Mouse (Mus musculus): ENCODE data around the gene Gpatch8.

Gene Gpatch8

GRCm38 (mm10) chr11:102435754-102436470 lies 120.3 kb downstream of the Gpatch8 start:
- DNase-seq (ENCODE audit: low read depth, low spot score), result no peak

DNA sequence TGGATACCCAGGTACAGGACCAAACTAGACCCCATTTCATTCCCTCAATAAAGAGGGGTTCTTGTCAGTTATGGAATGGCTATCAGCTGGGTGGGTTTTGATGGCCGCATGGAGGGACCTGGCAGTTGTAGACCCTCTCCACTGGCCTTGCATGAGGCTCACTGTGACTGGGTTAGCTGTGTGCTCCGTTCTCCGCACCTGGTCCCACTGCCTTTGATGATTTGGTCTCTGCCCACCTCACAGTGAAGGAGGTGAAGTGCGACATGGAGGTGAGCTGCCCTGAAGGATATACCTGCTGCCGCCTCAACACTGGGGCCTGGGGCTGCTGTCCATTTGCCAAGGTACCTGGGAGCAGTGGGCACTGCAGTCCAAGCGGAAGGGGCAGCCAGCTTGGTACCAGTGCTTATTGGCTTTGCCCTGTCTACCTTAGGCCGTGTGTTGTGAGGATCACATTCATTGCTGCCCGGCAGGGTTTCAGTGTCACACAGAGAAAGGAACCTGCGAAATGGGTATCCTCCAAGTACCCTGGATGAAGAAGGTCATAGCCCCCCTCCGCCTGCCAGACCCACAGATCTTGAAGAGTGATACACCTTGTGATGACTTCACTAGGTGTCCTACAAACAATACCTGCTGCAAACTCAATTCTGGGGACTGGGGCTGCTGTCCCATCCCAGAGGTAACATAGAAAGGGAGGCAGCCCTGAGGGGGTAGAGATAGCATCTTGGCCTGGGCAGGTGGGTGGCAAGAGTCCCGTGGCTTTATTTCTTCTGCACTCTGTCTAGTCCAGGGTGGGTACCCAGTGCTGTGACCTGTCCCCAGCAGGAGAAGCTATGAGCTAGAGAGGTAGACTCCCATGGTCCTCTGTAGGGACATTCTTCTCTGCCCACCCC lies 121.1 kb downstream of the Gpatch8 start:
- DNase-seq (ENCODE audit: low read depth, low spot score), result no peak

- peak; percentile 94 for DNase-seq (ENCODE audit: low read depth, low spot score)
These were observed 121.8 kb downstream of the Gpatch8 start for GRCm38 (mm10) chr11:102434406-102434805.

DNA sequence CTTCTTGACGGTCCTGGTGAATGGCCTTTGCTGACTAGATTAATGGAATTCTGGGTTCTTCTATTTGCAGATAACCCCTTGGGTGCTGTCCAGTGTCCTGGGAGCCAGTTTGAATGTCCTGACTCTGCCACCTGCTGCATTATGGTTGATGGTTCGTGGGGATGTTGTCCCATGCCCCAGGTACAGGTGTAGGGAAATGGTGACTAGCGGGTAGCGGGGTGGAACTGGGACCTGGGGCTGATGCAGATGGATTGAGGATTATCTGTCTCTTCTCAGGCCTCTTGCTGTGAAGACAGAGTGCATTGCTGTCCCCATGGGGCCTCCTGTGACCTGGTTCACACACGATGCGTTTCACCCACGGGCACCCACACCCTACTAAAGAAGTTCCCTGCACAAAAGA lies 122.3 kb downstream of the Gpatch8 start:
- no peak for DNase-seq (ENCODE audit: low read depth, low spot score)

GRCm38 (mm10) chr11:102432896-102433295 lies 123.3 kb downstream of the Gpatch8 start:
- peak; percentile 77 for DNase-seq (ENCODE audit: low read depth, low spot score)

DNA sequence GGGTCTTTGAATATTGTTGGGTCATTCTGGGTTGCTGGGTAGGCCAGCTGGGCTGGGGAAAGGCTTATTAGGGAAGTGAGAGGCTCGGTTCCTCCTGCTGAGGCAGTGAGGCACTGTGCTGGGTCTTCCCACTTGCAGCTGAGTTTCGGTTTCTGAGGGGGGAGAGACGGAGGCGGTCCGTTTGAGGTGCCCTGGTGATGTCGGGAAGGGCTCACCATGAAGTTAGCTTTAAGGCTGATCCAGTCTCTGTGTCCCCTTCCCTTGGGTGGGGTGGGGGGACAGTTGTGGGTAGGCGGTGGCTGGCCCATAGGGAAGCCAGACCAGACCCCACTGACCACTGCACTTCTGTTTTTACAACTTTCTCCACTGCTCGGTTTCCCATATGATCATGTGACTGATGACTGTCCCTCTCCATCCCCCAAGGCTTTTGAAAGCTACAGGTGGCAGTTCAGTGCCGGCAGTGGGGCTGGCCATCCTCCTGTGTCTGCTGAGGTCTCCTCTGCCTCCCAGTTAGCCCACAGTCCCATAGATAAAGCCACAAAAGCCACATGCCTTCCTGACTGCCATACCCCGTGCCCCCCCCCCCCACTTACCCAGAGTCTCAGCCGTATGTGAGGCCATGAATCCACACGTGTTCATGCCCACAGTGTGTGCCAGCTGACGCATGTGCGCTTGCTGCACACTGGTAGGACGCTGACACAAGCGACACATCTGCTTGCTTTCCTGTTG lies 123.9 kb downstream of the Gpatch8 start:
- DNase-seq (ENCODE audit: low read depth, low spot score), result no peak

- DNase-seq (ENCODE audit: low read depth, low spot score), result no peak
These were observed 124.5 kb downstream of the Gpatch8 start for GRCm38 (mm10) chr11:102431728-102432114.

DNA sequence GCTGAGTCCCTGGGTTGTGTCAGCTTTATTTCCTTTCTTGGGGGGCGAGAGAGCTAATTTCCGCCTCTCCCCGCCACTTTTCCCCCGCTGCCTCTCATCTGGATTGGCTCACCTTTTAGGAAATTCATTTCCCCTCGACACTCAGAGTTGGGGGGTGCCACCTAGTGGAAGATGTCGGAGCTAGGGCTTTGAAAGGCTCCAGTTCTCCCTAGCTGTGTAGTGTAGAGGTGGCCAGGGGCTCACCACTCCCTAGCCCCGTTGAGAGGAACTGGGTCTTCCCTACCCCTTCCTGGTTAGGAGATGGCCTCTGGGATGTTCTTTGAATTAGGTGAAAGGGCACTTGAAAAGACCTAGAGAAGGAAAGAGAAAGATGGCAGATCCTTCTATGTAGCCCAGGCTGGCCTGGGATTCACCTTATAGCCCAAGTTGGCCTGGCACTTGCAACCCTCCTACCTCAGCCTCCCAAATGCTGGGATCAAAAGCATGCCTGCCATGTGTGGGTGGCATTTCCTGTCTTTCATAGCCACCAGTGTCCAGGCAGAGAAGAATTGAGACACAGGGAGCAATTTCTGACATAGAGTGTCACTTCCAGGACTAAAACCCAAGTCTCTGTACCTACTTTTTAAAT lies 125.1 kb downstream of the Gpatch8 start:
- DNase-seq (ENCODE audit: low read depth, low spot score), result peak; percentile 89

DNA sequence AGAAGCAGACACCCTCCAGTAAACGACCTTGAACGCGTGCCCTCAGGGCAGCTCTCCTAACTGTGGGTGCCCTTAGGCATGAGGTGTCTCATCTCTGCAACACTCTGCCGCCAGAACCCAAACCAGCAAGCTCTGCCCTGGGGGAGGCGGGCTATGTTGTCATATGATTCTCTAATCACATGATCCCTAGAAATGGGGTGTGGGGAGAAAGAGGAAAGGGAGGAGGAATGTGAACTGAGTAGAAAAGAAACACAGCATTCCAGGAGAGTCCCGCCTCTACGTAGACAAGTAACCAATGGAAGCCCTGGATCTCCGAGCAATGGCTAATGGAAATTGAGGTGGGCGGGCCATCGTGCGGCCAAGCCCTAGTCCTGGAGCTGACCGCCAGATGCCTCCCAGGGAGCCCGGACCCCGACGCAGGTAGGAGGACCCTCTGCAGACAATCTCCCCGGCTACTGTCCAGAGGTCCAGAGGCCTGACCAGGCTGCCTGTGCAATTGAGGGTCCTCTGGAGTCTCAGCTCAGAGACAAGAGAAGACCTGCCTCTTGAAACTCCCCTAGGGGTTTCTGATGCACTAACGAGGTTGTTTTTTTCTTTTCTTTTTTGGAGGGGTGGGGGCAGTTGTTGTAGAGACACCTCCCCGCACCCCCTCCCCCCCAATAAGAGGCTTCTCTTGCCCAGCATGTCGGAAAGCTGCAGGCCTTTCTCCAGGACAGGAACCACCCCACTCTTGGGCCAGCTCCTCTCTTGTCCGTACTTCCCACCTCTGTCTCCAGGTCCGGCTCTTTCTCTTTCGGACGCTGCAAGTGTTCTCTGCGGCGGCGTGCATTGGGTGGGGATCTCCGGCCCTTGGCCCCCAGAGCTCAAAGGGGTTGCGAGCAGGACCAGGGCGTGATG lies 125.8 kb downstream of the Gpatch8 start, which contains the start of gene Grn:
Grn (plus strand) TSS at position 195 of the 897 bp plus-strand sequence.
- DNase-seq (ENCODE audit: low read depth, low spot score), result peak; percentile 99

- no peak for DNase-seq (ENCODE audit: low read depth, low spot score)
These were observed 126.6 kb downstream of the Gpatch8 start for GRCm38 (mm10) chr11:102429551-102429950.

DNA sequence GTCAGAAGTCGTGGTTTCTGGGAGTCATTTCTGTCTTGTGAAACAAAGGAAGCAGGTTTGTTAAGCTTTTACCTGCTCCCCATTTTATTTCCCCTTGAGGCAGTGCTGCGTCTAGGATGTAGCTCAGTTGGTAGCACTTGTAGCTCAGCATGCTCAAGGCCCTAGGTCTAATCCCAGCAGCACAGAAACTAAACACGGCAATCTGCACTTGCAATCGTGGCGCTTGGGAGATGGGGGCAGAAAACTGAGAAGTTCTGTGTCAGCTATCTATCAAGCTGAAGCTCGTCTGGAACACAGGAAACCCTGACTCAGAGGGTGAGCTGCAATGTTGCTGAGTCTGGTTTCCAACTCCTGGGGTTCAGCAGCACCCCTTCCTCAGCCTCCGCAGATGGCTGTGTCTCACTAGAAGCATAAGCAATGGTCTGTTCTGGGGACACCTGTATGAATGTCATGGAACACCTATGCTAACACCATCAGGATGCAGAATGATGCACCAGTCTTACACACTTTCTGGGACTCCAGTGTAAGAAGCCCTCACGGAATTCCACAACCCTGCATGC lies 127.1 kb downstream of the Gpatch8 start:
- no peak for DNase-seq (ENCODE audit: low read depth, low spot score)
